Mouse (Mus musculus) limb, embryonic 12.5 days (tissue): ENCODE results near the gene Zfp639. TPM values are rescaled to one million over a fixed set of nuclear protein-coding genes. Genes with fewer than 3 reads are reported as not detected.

Experiments used
- ATAC-seq: fragments of 200-750 bp; cut with Nextera tagmentation; 2 replicates; pipeline ENCODE4 v1.8.0; 2017; ENCODE audit warnings: low read depth, moderate TSS enrichment; ENCODE audit not compliant: insufficient number of reproducible peaks, insufficient read depth, low FRiP score, low TSS enrichment
- H3K27ac ChIP-seq: fragments of 300-500 bp; sonication (generic); 2 replicates; pipeline ENCODE4 v1.5.1; 2016; ENCODE audit warnings: mild to moderate bottlenecking, moderate library complexity
- H3K27me3 ChIP-seq: fragments of 300-500 bp; sonication (generic); 2 replicates; pipeline ENCODE4 v1.6.1; 2016; ENCODE audit warnings: mild to moderate bottlenecking, moderate library complexity
- H3K36me3 ChIP-seq: fragments of 300-500 bp; sonication (generic); 2 replicates; pipeline ENCODE4 v1.6.1; 2016; ENCODE audit warnings: mild to moderate bottlenecking, moderate library complexity
- H3K4me1 ChIP-seq: fragments of 300-500 bp; sonication (generic); replicated peaks from 2 replicates; pipeline ENCODE4 v1.6.1; 2016
- H3K4me2 ChIP-seq: fragments of 300-500 bp; sonication (generic); 2 replicates; pipeline ENCODE4 v1.6.1; 2016; ENCODE audit warnings: mild to moderate bottlenecking, moderate library complexity
- H3K4me3 ChIP-seq: fragments of 300-500 bp; sonication (generic); replicated peaks from 2 replicates; pipeline ENCODE4 v1.5.1; 2016; ENCODE audit warnings: mild to moderate bottlenecking
- H3K9ac ChIP-seq: fragments of 300-500 bp; sonication (generic); replicated peaks from 2 replicates; pipeline ENCODE4 v1.6.1; 2016; ENCODE audit warnings: mild to moderate bottlenecking, moderate library complexity
- H3K9me3 ChIP-seq: fragments of 300-500 bp; sonication (generic); 2 replicates; pipeline ENCODE4 v1.6.1; 2016; ENCODE audit warnings: mild to moderate bottlenecking, moderate library complexity
- WGBS: fragments of 180-500 bp; shearing (Covaris S2); methylation state at CpG from one replicate; pipeline ENCODE4 v1.1.7; 2016; 5-methylcytosine and 5-hydroxymethylcytosine counted together
- polyA plus RNA-seq: library from polyadenylated mRNA; unstranded; fragments of >200 nt; fragmentation: Nextera tagmentation; extraction: Ambion mirVana; gene quantifications from 2 replicates; pipeline ENCODE4 v1.2.1, GENCODE M21; 2016

Zfp639 gene
- polyA plus RNA-seq, 1 experiment from 2014 or later = 44.8 TPM

GRCm38 (mm10) chr3:32537556-32537955 lies 27.5 kb downstream of the Zfp639 start:
- H3K36me3 ChIP-seq = peaks cover 76% of the 10 kb centered on the region
- H3K9ac ChIP-seq = no peak overlapping the region
- H3K4me3 ChIP-seq = no peak overlapping the region
- H3K4me1 ChIP-seq = no peaks in the 10 kb centered on the region
- H3K9me3 ChIP-seq = no peaks in the 10 kb centered on the region
- 81% methylated on average over 1 of the region's 1 CpGs for WGBS
- H3K4me2 ChIP-seq = no peak overlapping the region
- no peaks in the 10 kb centered on the region for H3K27me3 ChIP-seq
- ATAC-seq = no peak
- no peak overlapping the region for H3K27ac ChIP-seq

- no peaks in the 10 kb centered on the region for H3K9me3 ChIP-seq
- ATAC-seq = no peak
- H3K4me2 ChIP-seq = no peak overlapping the region
- peaks cover 77% of the 10 kb centered on the region for H3K36me3 ChIP-seq
- no peak overlapping the region for H3K27ac ChIP-seq
- H3K4me3 ChIP-seq = no peak overlapping the region
- H3K27me3 ChIP-seq = no peaks in the 10 kb centered on the region
- no peak overlapping the region for H3K9ac ChIP-seq
- no peaks in the 10 kb centered on the region for H3K4me1 ChIP-seq
- WGBS = 91% methylated on average over 5 of the region's 5 CpGs
These were observed 28.0 kb downstream of the Zfp639 start for GRCm38 (mm10) chr3:32538091-32538490.

- Histone ChIP-seq H3K9me3 (no peaks in the 10 kb centered on the region), H3K27me3 (no peaks in the 10 kb centered on the region), H3K4me2 (no peak overlapping the region), H3K4me1 (no peaks in the 10 kb centered on the region), H3K9ac (no peak overlapping the region), H3K27ac (no peak overlapping the region), H3K4me3 (no peak overlapping the region), H3K36me3 (peaks cover 55% of the 10 kb centered on the region)
- 95% methylated on average over 1 of the region's 1 CpGs for WGBS
- no peak for ATAC-seq
These were observed 43.0 kb downstream of the Zfp639 start for GRCm38 (mm10) chr3:32553061-32553460.

- Histone ChIP-seq H3K4me2 (no peak overlapping the region), H3K9ac (no peak overlapping the region), H3K27me3 (no peaks in the 10 kb centered on the region), H3K27ac (no peak overlapping the region), H3K9me3 (no peaks in the 10 kb centered on the region), H3K36me3 (peaks cover 80% of the 10 kb centered on the region), H3K4me1 (no peaks in the 10 kb centered on the region), H3K4me3 (no peak overlapping the region)
- no peak for ATAC-seq
- WGBS = 97% methylated on average over 6 of the region's 6 CpGs
These were observed 53.3 kb downstream of the Zfp639 start for GRCm38 (mm10) chr3:32563401-32563800.

Other genes starting within 250 kb of the Zfp639 start
- 5.4 and 5.9 TPM in 2 replicates for gene Zmat3, start 144.2 kb upstream of the Zfp639 start, polyA plus RNA-seq
- gene Pik3ca, start 112.6 kb upstream of the Zfp639 start, polyA plus RNA-seq = 11.4 and 12.0 TPM in 2 replicates
- gene Kcnmb3, start 18.0 kb upstream of the Zfp639 start, polyA plus RNA-seq = 0.20 TPM in 2 replicates
- gene Mfn1, start 19.2 kb downstream of the Zfp639 start, polyA plus RNA-seq = 42.8 and 44.3 TPM in 2 replicates
- 47.8 and 54.0 TPM in 2 replicates for gene Gnb4, start 106.3 kb downstream of the Zfp639 start, polyA plus RNA-seq
- 215 and 225 TPM in 2 replicates for gene Actl6a, start 196.0 kb downstream of the Zfp639 start, polyA plus RNA-seq
- 303 and 325 TPM in 2 replicates for gene Ndufb5, start 226.7 kb downstream of the Zfp639 start, polyA plus RNA-seq
- gene Mrpl47, start 227.3 kb downstream of the Zfp639 start, polyA plus RNA-seq = 34.1 and 39.8 TPM in 2 replicates